Mouse (Mus musculus) induced T-regulatory cell, adult 2 months (primary cell): ENCODE measurements around the gene Lrp5.

Experiments used
- DNase-seq: peaks from one replicate; pipeline ENCODE4 v3.0.0-alpha.2; 2012; ENCODE audit warnings: low read depth

Lrp5 gene

DNA sequence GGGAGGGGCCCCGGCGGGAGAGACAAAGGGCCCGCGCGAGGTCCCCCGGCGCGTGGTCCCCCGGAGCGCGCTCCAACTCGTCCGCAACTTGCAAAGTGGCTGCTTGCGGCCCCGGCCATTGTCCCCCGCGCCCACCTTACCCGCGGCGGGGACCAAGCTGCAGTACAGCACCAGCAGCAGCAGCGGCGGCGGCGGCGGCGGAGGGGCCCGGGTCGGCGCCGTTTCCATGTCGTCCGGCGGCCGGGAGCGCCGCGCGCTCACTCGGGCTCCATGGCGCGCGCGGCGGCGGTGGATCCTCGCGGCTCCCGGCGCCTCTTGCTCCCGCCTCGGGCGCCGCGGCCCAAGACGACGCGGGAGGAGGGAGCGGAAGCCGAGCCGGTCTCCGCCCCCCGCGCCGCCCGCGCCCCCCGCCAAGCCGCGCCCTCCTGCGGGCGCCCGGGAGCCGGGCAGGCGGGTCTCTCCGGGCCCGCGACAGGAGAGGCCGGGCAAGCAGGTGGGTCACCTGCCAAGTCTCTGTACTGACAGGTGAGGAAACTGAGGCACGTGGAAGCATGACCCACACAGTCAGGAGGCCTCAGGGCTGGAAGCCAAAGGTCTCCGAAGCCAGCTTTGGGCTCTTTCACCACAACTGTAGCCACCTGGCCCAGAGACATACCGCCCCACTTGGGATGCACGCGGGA is at the start of gene Lrp5:
Lrp5 (minus strand) TSS at position 350 of the 680 bp plus-strand sequence.
- no peak for DNase-seq

DNA sequence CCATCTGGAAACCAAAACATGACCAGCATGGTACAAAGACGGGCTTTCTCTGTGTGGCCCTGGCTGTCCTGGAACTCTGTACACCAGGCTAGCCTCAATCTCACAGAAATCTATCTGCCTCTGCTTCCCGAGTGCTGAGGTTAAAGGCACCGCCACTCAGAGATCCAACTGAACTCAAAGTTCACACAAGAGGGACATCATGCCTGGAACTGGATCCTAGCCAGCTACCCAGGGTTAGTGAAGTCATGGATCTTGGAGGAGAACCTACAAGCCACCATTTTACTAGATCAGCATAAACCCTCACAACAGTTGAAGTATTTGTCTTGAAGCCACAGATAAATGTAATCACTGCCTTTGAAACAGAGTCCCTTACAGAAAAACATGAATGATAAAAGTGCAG is 49.6 kb upstream of the Lrp5 start:
- no peak for DNase-seq

DNA sequence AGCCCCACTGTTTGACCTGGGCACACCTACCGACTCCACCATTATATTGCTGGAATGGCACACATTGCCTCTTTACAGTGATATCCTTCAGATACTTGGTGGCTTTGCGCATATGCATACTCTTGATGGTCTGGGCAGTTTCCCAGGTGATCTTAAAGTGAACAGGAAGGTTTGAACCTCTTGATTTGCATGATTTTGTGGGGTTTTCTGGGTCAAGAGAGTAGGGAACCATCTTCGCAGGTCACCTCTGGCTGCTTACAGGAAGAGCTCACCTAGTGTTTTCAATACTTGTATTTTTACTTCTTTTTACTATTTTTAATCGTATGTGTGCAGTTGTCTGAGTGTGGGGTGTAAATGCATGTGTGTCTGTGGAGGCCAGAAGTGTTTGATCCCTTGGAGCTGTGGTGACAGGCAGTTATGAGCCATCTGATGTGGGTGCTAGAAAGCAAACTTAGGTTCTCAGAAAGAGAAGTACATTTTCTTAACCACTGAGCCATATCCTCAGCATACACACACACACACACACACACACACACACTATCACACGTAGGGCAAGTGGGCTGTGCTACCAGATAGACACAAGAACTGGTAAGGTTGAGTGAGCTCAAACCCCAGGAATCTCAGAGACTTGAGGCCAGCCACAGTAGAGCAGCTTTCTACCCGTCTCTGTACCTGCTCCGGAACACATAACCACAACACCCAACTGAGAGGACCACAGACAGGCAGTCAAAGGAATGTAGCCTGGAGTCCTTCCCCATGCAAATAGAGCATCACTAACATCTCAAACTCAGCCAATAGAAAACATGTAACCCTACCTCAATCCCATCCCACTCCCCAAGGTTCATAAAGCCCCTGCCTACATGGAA is 44.6 kb upstream of the Lrp5 start:
- no peak for DNase-seq

DNA sequence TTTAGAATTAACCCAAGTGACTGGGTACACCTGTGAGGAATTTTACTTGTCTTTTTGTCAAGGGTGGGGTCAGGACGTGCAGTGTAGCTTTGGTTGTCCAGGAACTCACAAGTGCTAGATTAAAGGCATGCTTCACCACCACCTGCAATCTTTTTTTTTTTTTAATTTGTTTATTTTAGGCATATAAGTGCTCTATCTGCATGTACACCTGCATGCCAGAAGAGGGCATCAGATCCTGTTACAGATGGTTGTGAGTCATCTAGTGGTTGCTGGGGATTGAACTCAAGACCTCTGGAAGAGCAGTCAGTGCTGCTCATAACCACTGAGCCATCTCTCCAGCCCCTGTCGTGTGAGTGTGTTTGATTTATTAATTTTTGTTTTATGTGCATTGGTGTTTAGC is 42.5 kb upstream of the Lrp5 start:
- no peak for DNase-seq

DNA sequence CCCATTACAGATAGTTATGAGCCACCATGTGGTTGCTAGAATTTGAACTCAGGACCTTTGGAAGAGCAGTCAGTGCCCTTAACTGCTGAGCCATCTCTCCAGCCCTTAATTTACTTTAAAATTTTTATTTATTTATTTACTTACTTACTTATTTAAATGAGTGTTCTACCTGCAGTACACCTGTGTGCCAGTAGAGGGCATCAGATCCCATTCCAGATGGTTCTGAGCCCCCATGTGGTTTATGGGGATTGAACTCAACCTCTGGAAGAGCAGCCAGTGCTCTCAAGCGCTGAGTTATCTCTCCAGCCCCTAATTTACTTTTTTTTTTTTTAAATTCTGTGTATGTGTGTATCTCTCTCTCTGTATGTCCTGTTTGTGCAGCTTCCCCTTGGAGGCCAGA is 38.4 kb upstream of the Lrp5 start:
- peak; percentile 87 for DNase-seq

DNA sequence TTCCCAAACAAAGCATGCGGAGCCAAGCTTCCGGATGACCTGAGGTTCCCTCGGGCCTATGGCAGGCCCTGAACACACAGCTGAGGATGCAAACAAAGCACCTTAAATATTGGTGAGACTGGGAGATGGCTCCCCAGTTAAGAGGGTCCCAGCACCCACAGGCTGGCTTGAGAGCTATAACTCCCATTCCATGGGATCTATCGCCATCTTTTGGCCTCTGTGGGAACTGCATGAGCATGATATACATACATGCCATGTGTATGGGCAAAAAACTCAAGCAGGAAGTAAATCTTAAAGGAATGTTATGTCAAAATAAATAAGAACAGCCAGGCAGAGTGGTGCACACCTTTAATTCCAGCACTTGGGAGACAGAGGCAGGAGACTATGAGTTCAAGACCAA is 37.5 kb upstream of the Lrp5 start:
- DNase-seq: peak; percentile 80

DNA sequence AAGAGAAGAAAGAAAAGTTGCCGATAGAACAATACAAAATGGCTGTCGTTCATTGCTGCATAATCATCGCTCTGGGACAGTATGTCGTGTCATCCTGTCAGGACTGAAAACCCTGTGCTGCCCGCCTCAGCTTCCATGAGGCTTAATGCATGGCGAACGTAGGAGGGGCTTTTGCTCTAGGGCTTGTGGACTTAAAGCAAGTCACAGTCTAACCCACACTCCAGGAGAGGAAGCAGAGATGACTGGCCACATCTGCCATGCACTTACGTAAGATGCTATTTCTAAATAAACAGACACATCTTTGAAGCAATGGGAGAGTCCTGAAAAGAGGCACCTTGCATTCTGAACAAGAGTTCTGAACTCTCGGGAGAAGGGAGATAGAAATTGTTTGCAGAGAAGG is 36.8 kb upstream of the Lrp5 start:
- no peak for DNase-seq

DNA sequence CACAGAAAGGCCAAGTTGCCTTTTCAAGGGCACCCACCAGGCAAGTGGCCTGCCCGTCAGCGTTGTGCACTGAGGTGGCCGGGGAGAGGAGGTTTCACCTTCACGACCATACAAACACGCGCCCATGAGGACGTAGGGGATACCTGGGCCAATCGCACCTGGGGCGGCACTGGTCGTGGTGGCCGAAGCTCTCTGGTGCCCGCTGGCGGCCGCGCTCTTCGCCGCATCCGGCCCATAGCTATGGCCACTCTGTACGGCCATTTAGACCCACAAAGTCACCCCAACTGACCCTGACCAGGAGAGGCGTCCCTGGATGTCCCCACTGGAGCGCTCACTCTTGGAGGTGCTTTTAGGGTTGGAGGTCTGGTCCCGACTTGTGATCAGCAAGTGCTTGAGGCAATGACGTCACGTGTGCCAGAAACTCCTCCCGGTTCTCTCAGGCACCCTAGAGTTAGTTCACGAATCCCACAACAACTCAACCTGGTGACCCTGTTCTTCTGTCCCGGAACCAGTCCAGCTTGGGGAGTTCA is 33.1 kb upstream of the Lrp5 start:
- peak; percentile 64 for DNase-seq

DNA sequence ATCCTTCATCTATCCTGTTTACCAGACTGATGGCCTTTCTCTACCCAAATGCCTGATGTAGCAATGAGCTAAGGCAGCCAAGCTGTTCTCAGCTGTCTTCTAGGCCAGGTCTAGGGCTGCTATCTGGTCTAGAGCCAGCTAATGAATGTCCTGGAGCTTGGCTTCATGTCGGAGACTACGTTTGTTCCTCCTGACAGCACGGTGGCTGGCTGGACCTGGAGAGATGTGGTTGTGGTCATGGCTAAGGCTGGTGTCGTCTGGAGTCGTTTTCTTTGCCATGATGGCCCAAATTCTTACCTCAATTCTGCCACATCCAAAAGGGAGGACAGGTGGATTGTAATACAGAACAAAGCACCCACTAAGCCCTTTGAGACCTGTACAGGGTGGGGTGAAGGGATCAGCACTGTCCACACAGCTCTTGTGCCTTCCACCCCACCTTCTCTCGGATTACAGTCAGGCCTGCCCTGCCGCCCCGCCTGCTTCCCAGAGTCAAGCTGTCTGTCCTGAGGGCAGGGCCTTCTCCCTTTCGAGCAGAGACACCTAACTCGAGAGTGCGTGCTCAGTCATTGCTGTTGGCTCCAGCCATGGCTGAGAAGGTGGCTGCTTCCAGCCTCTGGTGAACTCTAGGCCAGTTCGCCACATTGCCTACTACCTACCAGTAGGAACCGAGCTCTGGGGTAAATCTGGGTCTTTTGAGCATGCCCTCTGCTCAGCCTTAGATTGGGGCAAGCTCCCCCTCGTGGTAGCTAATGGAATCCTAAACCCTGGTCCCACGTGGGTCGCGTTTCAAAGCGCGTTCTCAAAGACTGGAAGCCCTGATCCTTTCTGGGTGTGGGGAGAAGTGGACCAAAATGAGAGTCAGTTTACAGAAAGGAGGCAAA is 32.4 kb upstream of the Lrp5 start:
- peak; percentile 85 for DNase-seq

DNA sequence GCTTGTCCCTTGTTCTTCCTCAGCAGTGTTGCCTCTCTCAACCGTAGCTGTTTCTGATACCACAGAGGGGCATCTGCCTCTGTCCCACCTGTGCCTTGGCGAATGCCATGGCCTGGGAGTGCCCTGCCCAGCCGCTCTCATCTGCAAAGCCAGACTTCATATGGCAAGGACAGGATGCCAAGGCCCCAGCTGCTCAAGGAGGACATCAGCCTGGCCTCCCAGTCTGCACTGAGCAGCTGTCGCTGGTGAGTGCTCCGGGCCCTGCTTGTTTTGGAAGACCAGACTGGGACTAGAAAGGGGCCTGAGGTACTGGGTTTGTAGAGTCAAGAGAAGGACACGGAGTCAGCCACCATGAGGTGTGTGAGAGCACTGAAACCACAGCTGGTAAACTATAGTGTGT is 28.0 kb upstream of the Lrp5 start:
- DNase-seq: no peak

DNA sequence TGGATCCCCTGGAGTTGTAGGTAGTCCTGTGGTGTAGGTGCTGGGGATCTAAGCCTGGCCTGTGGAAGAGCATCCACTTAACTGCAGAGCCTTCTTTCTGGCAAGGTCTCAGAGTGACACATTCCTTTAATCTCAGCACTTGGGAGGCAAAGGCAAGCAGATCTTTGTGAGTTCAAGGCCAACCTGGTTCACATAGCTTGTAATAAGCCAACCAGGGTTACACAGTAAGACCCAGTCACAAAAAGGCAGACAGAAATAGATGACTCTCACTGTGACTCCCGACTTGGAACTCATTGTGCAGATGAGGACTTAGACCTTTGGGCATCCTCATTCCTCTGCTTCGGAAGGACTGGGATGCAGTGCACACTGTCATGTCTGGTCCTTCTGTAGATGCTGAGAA is 24.1 kb upstream of the Lrp5 start:
- DNase-seq: no peak

DNA sequence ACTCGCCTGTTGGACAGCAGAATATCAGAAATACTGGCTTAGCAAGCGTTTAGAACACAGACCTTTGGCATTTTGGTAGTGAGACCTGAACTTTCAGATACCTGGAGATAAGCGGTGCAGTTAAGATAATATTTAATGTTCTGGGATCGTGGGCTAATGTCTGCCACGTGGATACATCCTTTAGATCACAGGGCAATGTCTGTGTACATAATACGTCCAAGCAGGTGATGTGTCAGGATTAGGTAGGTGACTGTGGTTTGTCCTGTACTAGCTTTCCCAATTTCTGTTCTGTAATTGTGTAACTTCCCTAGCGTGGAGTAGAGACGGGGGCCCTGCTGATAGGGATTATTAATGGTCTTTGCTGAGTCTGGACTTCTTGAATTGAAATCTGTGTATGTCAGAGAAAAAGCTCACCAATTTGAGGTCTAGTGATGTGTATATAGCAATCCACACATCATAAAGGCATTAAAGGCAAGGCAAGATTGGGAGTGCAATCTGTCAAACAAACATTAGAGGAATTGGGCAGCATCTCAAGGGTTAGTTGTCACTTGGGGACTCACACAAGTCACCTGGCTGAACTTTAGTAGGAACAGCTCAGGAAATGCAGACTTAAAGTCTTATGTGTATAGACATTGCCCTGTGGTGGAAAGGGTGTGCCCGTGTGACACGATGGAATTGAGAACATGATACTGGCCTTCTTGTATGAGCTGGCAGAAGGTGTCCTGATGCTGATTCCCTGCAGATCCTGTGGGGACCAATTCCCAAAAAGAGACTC is 22.8 kb upstream of the Lrp5 start:
- no peak for DNase-seq

DNA sequence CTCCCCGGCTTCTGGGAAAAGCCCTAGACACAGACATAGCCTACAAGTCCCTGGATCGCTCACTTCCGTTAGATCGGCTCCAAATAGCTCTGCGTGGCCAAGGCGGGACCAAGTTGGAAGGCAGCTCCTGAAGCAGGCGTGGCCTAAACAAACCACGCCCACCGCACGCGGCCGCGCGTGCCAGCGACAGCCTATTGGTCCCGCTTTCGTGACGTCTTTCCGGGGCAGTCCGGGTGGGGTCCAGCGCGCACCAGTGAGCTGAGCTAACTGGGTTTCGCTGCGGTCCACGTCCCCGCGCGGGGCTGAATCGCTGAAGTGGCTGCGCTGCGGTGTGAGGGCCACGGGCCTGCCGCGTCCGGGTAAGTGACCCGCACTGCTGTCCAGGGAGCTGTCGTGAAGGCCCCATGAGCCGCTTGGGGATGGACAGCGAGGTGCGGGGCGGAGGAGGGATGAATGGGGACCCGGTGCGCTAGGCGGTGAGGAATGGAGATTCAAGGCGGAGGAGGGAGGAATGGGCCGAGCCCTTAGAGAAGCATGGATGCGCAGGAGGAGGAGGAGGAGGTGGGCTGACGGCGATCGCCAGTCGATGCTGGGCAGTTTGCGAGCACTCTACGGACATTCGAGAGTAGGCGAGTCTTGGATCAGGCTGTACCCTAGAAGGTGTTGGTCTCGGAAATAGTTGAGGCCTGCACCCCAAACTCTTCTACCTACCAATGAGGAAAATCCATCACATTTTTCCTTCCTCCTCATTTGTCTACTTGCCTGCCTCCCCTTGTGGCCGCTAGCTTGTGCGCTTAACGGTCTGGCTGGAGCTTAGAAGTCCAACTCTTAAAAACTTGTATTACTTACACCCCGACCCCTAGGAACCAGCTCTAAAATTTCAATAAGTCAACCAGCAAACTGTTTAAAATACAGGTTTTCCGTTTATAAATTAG is 22.0 kb upstream of the Lrp5 start, which contains the start of gene 1810055G02Rik:
1810055G02Rik (plus strand) TSS at position 216 of the 935 bp plus-strand sequence.
- peak; percentile 97 for DNase-seq

DNA sequence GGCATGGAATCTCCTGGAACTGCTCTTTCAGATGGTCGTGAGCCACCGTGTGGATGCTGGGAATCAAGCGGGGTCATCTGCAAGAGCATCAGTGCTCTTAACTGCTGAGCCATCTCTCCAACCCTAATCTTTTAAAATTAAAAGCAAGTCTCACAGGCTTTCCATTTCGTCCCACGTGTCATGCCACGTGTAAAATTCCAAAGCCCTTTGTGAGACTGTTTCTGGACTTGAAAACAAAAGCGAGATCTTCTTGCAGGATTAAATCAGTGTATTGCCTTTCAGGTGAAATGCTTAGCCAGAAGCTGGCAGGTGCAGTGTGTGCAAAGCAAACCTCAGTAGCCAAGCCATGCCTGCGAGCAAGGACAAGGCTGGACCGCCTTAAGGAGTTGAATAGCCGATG is 21.2 kb upstream of the Lrp5 start:
- DNase-seq: no peak

DNA sequence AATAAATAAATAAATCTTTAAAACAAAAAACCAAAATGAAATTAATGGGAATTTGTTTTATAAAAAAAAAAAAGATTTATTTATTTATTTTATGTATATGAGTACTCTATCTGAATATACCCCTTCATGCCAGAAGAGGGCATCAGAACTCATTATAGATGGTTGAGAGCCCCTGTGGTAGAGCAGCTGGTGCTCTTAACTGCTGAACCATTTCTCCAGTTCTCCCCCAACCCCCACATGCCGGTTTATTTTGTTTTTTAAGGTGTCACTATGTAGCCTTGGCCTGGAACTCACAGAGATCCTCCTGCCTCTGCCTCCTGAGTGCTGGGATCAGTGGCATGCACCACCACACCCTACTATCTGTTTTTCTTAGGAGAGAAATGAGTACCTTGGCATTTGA is 19.9 kb upstream of the Lrp5 start:
- peak; percentile 61 for DNase-seq

DNA sequence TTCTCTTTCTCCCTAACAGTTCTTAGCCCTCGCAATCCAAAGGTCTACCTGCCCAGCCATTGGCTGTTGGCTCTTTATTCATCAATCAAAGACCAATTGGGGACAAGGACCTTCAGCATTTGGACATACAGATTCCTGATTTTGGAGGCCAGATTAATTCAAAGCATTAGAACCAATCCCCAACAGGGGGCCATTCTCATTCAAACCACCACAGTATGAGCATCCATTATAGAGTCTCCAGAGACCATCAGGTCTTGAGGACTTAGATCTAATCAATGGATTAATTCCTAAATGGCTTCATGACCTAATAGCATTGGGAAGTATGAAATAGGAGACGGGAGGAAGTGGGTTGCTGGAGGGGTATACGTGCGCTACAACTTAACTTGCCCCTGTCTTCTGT is 16.1 kb upstream of the Lrp5 start:
- no peak for DNase-seq

DNA sequence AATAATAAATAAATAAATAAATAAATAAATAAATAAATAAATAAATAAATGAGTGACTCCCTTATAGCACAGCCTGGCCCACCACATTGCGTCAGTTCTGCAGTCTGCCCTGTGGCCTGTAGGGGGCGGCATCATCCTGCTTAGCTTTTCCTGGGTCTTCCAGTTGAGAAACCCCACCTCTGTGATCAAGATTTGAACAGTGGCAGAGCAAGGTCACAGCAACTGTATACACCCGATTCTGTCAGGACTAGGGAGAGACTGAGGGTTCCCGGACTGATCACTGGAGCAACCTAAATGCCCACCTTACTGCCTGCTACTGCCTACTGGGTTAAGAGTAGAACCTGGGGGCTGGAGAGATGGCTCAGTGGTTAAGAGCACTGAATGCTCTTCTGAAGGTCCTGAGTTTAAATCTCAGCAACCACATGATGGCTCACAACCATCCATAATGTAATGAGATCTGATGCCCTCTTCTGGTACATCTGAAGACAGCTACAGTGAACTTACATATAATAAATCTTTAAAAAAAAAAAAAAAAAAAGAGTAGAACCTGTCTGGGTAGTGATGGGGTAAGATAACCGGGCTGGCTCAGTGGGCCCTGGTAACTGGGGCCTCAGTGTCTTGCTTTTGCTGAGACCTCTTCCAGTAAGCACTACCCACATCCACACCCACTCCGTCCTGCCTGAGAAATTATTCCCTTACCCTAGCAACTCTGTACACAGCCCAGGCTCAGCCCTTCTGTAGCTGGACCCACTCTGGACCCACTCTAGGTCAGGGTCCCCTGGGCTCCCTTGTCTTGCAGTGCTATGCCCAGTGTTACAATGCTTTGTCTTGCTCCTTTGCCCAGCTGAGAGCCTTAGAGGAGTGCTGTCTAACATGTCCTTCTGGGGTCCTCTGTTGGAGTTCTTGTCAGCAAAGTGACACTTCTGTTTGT is 13.4 kb upstream of the Lrp5 start:
- DNase-seq: peak; percentile 79

DNA sequence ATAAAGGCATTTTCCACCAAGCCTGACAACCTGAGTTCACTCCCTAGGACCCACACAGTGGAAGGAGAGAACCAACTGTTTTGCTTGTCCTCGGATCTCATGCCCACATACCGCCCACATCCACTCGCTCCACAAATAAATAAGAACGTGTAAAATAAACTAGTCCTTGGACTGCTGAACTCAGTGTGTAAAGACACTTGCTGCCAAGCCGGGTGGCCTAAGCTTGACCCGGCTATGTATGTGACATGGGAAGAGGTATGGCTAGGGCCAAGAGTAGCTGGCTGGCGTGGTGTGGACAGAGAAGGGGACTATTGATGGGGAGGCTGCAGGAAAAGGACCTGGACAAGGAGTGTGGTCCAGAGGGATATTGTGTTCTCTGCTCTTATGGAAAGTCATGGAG is 11.7 kb upstream of the Lrp5 start:
- DNase-seq: no peak

DNA sequence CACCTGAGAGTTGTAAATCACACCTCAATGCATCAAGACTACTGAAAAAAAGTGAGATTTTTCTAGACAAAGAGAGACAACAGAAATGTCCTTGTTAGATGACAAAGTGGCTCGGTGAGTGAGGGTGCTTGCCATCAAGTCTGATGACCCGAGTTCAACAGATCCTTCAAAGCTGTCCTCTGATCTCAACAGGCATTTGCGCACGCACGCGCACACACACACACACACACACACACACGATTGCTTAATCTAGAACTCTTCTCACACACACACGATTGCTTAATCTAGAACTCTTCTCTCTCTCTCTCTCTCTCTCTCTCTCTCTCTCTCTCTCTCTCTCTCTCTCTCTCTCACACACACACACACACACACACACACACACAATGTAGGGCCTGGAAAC is 9.6 kb upstream of the Lrp5 start:
- no peak for DNase-seq
